Mouse (Mus musculus): ENCODE data around the gene Duox1. TPM values are rescaled to one million over a fixed set of nuclear protein-coding genes. Genes with fewer than 3 reads are reported as not detected.

Gene Duox1
- polyA plus RNA-seq, 1 experiment from 2014 or later = not detected

DNA sequence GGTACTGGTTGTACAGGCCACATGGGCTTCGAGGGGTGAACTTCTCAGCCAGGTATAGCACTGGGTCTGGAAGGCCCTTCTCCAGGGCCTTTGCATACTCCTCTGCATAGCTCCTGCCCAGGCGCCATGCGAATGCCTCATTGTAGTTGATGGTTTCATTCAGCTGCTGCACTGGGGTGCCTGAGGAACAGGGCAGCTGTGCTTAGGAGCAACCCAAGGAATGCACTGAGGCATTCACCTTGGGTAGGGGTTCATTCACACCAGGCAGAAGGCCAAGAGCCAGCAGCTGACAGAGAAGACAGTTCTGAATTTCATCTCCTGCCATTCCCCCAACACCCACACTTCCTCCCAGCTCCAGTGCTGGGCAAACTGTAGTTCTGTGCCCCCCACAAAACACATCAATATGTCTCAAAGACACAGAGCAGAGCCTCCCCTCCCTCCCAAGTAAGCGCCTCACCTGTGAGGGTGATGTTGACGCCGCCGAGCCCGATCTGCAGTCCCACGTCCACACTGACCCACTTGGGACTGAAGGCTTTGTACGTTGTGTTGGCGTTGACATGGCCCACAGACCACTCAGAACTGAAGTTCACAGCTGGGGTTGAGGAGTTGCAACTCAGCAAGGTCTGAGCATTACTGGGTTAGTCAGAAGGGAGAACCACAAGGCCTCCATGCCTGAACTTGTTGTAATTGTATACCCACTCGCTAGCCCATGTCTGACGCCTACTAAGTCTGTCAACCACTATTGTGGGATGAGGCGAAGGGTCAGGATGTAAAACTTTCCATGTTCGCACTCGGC lies 10.2 kb upstream of the Duox1 start:
- DNase-seq (ENCODE audit: low spot score, missing footprints) (no peak), ATAC-seq (ENCODE audit: low FRiP score) (no peak)
- Histone ChIP-seq H3K4me3 (ENCODE audit: low read depth, low read length) (no peak overlapping the region), H3K36me3 (ENCODE audit: control insufficient read depth, insufficient read depth, low read length) (no peaks in the 10 kb centered on the region), H3K9ac (ENCODE audit: low read length) (no peak overlapping the region), H3K4me2 (no peak overlapping the region), H3K9me3 (ENCODE audit: control insufficient read depth, low read length) (no peaks in the 10 kb centered on the region), H3K27ac (ENCODE audit: low read depth, low read length) (no peak overlapping the region), H3K4me1 (ENCODE audit: control insufficient read depth, insufficient read depth, low read length) (peaks cover 3% of the 10 kb centered on the region; the same call in 1 of the 2 replicates), H3K27me3 (ENCODE audit: control insufficient read depth, insufficient read depth, low read length) (peaks cover 26% of the 10 kb centered on the region)
- WGBS = 83% methylated on average over 16 of the region's 16 CpGs

DNA sequence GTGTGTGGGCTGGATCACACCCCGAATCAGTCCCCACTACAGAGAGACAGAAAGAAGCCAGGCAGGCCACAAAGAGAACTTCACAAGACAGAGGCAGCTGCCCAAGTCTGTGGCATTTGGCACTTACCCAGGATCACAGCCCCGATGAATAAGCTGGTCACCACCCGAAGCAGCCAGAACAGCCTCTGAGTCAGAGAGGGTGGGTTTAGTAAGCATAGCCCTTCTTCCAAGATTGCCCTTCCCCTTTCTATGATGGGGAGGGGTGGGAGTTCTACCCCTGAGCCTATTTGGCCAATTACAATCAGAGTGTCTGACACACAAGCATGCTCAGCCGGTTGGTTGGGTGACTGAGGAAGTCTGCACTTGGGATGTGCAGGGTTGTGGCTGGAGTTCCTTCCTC lies 9.3 kb upstream of the Duox1 start:
- Histone ChIP-seq H3K36me3 (ENCODE audit: control insufficient read depth, insufficient read depth, low read length) (no peaks in the 10 kb centered on the region), H3K4me1 (ENCODE audit: control insufficient read depth, insufficient read depth, low read length) (peaks cover 2% of the 10 kb centered on the region; the same call in 1 of the 2 replicates), H3K9ac (ENCODE audit: low read length) (no peak overlapping the region), H3K4me3 (ENCODE audit: low read depth, low read length) (no peak overlapping the region), H3K4me2 (no peak overlapping the region), H3K9me3 (ENCODE audit: control insufficient read depth, low read length) (no peaks in the 10 kb centered on the region), H3K27ac (ENCODE audit: low read depth, low read length) (no peak overlapping the region), H3K27me3 (ENCODE audit: control insufficient read depth, insufficient read depth, low read length) (peaks cover 17% of the 10 kb centered on the region)
- no peak for ATAC-seq (ENCODE audit: low FRiP score)
- no peak for DNase-seq (ENCODE audit: low spot score, missing footprints)
- 73% methylated on average over 4 of the region's 4 CpGs for WGBS

DNA sequence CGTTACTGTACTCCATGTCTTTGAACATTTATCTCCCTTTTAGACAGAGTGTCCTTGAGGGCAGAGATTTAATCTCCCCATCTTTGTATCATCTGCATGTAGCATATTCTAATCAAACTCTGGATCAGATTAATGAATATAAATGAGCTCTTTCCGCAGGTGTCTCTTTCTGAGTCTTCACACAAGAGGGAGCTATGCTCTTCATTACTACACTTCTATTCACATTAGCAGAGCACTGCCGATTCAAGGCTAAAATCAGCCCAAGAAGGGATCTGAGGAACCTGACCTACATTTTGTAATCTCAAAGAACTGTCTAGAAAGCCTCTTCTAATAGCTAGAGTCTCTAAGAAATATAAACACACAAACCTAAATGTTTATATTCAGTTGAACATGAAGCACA lies 5.8 kb upstream of the Duox1 start:
- Histone ChIP-seq H3K27ac (ENCODE audit: low read depth, low read length) (no peak overlapping the region), H3K9ac (ENCODE audit: low read length) (no peak overlapping the region), H3K4me3 (ENCODE audit: low read depth, low read length) (no peak overlapping the region), H3K4me1 (ENCODE audit: control insufficient read depth, insufficient read depth, low read length) (peaks cover 6% of the 10 kb centered on the region; the same call in 1 of the 2 replicates), H3K9me3 (ENCODE audit: control insufficient read depth, low read length) (no peaks in the 10 kb centered on the region), H3K4me2 (no peak overlapping the region), H3K27me3 (ENCODE audit: control insufficient read depth, insufficient read depth, low read length) (peaks cover 18% of the 10 kb centered on the region), H3K36me3 (ENCODE audit: control insufficient read depth, insufficient read depth, low read length) (no peaks in the 10 kb centered on the region)
- WGBS = 52% methylated on average over 3 of the region's 3 CpGs
- ATAC-seq (ENCODE audit: low FRiP score) (no peak), DNase-seq (ENCODE audit: low spot score, missing footprints) (no peak)

DNA sequence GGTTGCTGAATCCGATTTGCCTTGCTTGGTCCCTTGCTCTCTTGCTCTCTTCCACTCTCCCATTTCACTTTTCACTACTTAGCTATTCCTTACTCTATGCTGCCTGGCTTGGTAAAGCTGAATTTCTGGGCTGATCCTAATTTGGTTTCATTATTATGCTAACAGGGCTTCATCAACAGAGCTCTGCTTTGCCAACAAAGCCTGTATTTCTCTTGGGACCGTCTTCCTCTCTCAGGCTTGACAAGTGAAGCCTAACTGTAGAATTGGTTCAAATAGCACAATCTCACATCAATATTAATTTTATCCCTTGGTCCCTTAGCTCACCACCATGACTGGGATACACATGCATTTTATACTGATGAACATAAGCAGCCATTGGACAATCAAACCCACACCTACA lies 3.9 kb upstream of the Duox1 start:
- H3K36me3 ChIP-seq (ENCODE audit: control insufficient read depth, insufficient read depth, low read length) = no peaks in the 10 kb centered on the region
- 0 out of 2 replicates have a peak, but pooled peaks have one; percentile 18 for ATAC-seq (ENCODE audit: low FRiP score)

DNA sequence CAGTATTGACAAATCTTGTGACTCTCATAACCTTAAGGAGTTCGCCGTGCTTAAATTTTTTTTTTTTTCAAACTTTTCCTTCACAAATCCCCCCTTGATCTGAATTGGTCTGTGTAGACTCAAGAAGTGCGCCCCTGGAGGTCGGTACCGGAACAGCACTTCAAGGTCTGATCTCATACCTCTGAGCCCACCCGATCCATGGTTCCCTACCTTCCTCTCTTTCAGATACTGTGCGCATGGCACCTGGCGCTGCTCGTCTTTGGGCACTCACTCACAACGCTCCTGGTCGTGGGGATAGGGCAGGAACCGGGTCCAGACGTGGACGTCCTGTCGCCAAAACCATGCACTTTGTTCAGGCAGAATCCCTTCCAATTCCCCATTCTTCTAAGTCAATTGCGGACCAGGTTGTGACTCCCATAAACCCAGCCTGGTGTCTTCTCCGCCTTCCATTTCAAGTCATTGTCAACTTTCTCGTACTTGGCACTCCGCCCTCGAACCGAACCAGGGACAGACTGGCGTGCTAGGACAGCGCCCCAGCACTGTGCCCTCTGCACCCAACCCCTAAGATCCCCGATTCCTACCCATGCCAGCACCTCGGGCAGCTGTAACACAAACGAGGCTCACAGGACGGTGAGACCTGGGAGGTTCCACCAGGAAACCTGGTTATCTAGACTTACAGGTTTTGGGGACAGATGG lies 2.6 kb upstream of the Duox1 start:
- Histone ChIP-seq H3K27ac (ENCODE audit: low read depth, low read length) (no peak overlapping the region), H3K27me3 (ENCODE audit: control insufficient read depth, insufficient read depth, low read length) (peaks cover 20% of the 10 kb centered on the region), H3K9me3 (ENCODE audit: control insufficient read depth, low read length) (no peaks in the 10 kb centered on the region), H3K36me3 (ENCODE audit: control insufficient read depth, insufficient read depth, low read length) (no peaks in the 10 kb centered on the region), H3K4me3 (ENCODE audit: low read depth, low read length) (no peak overlapping the region), H3K4me2 (peak overlapping the region; percentile 7; the same call in 1 of the 2 replicates), H3K4me1 (ENCODE audit: control insufficient read depth, insufficient read depth, low read length) (peaks cover 6% of the 10 kb centered on the region; the same call in 1 of the 2 replicates), H3K9ac (ENCODE audit: low read length) (no peak overlapping the region)
- ATAC-seq (ENCODE audit: low FRiP score) (peak; percentile 58), DNase-seq (ENCODE audit: low spot score, missing footprints) (peak; percentile 99)
- 4% methylated on average over 27 of the region's 27 CpGs for WGBS

More for the DNA sequence above, 3.9 kb upstream of the Duox1 start:
- 40% methylated on average over 2 of the region's 2 CpGs for WGBS
- no peak overlapping the region for H3K4me2 ChIP-seq
- H3K9me3 ChIP-seq (ENCODE audit: control insufficient read depth, low read length) = no peaks in the 10 kb centered on the region
- H3K4me3 ChIP-seq (ENCODE audit: low read depth, low read length) = no peak overlapping the region
- peak; percentile 82 for DNase-seq (ENCODE audit: low spot score, missing footprints)
- no peak overlapping the region for H3K9ac ChIP-seq (ENCODE audit: low read length)
- H3K27me3 ChIP-seq (ENCODE audit: control insufficient read depth, insufficient read depth, low read length) = peaks cover 20% of the 10 kb centered on the region
- peaks cover 6% of the 10 kb centered on the region; the same call in 1 of the 2 replicates for H3K4me1 ChIP-seq (ENCODE audit: control insufficient read depth, insufficient read depth, low read length)
- H3K27ac ChIP-seq (ENCODE audit: low read depth, low read length) = no peak overlapping the region

DNA sequence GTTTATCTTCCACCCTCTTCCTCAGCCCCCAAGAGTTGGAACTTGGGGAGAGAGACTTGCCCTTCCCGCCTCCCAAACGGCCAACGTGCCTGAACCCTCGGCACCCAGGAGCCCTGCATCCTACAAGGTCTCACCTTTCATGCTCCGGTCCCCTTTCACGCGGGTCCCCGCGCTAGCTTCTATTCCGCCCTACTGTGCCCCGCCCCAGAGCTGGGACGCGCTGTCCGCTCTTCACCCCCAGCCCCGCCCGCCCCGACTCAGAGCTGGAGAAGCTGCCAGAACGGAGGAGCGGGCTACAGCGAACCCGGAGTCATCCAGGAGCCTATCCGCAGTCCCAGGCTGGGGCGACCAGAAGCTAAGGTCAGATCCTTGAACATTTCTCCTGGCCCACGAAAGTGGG lies 1.9 kb upstream of the Duox1 start, which contains the start of gene Duoxa1:
TSS of gene Duoxa1 (minus strand) at position 195 of the 400 bp plus-strand sequence.
- H3K27me3 ChIP-seq (ENCODE audit: control insufficient read depth, insufficient read depth, low read length) = peaks cover 20% of the 10 kb centered on the region
- no peak within 1 kb of the TSS for H3K9ac ChIP-seq (ENCODE audit: low read length)
- 4% methylated on average over 24 of the region's 24 CpGs for WGBS
- H3K4me2 ChIP-seq = peak within 1 kb of the TSS; percentile 7; the same call in 1 of the 2 replicates
- no peak within 1 kb of the TSS for H3K27ac ChIP-seq (ENCODE audit: low read depth, low read length)
- no peak within 1 kb of the TSS for H3K4me3 ChIP-seq (ENCODE audit: low read depth, low read length)
- peak; percentile 88 for DNase-seq (ENCODE audit: low spot score, missing footprints)
- H3K4me1 ChIP-seq (ENCODE audit: control insufficient read depth, insufficient read depth, low read length) = peaks cover 6% of the 10 kb centered on the region; the same call in 1 of the 2 replicates
- H3K36me3 ChIP-seq (ENCODE audit: control insufficient read depth, insufficient read depth, low read length) = no peaks in the 10 kb centered on the region
- peak; percentile 37; the same call in 1 of the 2 replicates for ATAC-seq (ENCODE audit: low FRiP score)
- no peaks in the 10 kb centered on the region for H3K9me3 ChIP-seq (ENCODE audit: control insufficient read depth, low read length)

DNA sequence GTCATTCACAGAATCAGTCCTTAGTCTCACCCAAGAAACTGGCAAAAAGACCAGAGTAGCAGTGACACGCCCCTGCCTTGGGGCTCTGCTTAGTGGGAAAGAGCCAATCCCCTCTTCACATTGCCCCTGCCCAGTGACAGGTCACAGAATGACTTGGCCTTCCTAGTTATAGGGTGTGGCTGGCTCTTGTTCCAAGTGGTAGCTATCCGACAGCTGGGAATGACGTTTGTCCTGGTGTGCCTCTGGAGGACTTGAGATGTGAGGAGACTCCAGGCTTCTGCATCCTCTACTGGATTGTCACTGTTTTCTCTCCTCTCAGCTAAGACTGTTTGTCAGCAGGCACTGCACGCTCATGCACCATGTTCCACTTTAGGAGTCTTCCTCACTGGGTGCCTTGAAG lies 1.9 kb downstream of the Duox1 start:
- H3K27ac ChIP-seq (ENCODE audit: low read depth, low read length) = no peak overlapping the region
- H3K36me3 ChIP-seq (ENCODE audit: control insufficient read depth, insufficient read depth, low read length) = no peaks in the 10 kb centered on the region
- 74% methylated on average over 4 of the region's 4 CpGs for WGBS
- H3K9ac ChIP-seq (ENCODE audit: low read length) = no peak overlapping the region
- 0 out of 2 replicates have a peak, but pooled peaks cover 4% of the 10 kb centered on the region for H3K4me1 ChIP-seq (ENCODE audit: control insufficient read depth, insufficient read depth, low read length)
- no peaks in the 10 kb centered on the region for H3K9me3 ChIP-seq (ENCODE audit: control insufficient read depth, low read length)
- H3K4me3 ChIP-seq (ENCODE audit: low read depth, low read length) = no peak overlapping the region
- peaks cover 20% of the 10 kb centered on the region for H3K27me3 ChIP-seq (ENCODE audit: control insufficient read depth, insufficient read depth, low read length)
- H3K4me2 ChIP-seq = no peak overlapping the region
- no peak for ATAC-seq (ENCODE audit: low FRiP score)
- no peak for DNase-seq (ENCODE audit: low spot score, missing footprints)

DNA sequence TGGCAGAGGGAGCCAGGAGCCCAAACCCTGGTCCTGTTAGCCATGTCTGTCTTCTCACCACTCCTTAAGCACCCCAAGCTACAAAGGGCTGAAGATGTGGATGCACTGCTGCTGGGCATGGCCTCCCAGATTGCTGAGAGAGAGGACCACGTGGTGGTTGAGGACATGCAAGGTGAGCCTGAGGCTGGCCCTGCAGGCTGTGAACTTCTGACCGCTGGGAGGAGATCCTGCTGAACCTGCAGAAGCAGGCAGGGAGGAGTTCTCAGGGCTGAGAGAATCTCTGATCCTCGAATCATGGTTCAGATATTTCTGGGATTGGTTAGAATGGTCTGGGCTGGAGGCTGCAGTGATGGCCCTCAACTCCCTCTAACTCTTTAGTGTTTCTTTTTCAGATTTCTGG lies 8.5 kb downstream of the Duox1 start:
- Histone ChIP-seq H3K9ac (ENCODE audit: low read length) (no peak overlapping the region), H3K4me3 (ENCODE audit: low read depth, low read length) (no peak overlapping the region), H3K27ac (ENCODE audit: low read depth, low read length) (no peak overlapping the region), H3K4me2 (no peak overlapping the region), H3K4me1 (ENCODE audit: control insufficient read depth, insufficient read depth, low read length) (no peaks in the 10 kb centered on the region), H3K27me3 (ENCODE audit: control insufficient read depth, insufficient read depth, low read length) (no peaks in the 10 kb centered on the region), H3K9me3 (ENCODE audit: control insufficient read depth, low read length) (no peaks in the 10 kb centered on the region), H3K36me3 (ENCODE audit: control insufficient read depth, insufficient read depth, low read length) (no peaks in the 10 kb centered on the region)
- WGBS = 58% methylated on average over 3 of the region's 3 CpGs
- ATAC-seq (ENCODE audit: low FRiP score) = no peak
- DNase-seq (ENCODE audit: low spot score, missing footprints) = no peak

DNA sequence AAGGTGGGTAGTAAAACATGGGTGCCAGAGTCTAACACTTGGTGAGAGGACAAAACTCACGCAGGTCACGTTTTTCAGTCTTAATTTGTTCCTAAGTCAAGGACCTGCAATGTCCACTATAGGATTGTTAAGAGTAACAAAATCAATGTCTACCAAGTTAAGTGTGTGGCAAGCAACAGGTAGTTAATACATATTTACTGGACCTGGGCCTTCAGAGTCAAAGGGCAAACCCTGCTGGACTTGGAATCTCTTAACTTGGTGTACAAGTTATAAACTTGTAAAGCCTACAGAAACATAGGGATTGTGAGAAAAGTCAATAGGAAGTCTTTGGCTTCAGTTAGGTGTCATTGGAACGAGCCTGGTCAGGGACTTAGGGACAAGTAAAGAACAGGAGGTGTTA lies 9.1 kb downstream of the Duox1 start:
- H3K27ac ChIP-seq (ENCODE audit: low read depth, low read length) = no peak overlapping the region
- H3K4me3 ChIP-seq (ENCODE audit: low read depth, low read length) = no peak overlapping the region
- H3K4me2 ChIP-seq = no peak overlapping the region
- no peaks in the 10 kb centered on the region for H3K9me3 ChIP-seq (ENCODE audit: control insufficient read depth, low read length)
- no peak overlapping the region for H3K9ac ChIP-seq (ENCODE audit: low read length)
- no peaks in the 10 kb centered on the region for H3K4me1 ChIP-seq (ENCODE audit: control insufficient read depth, insufficient read depth, low read length)
- ATAC-seq (ENCODE audit: low FRiP score) (no peak), DNase-seq (ENCODE audit: low spot score, missing footprints) (no peak)
- WGBS = 77% methylated on average over 3 of the region's 3 CpGs
- no peaks in the 10 kb centered on the region for H3K27me3 ChIP-seq (ENCODE audit: control insufficient read depth, insufficient read depth, low read length)
- H3K36me3 ChIP-seq (ENCODE audit: control insufficient read depth, insufficient read depth, low read length) = no peaks in the 10 kb centered on the region

Measured in midbrain, embryonic 11.5 days (tissue).